Mouse (Mus musculus) heart, adult 8-10 months (tissue): ENCODE results near the gene Olfr693. TPM values are rescaled to one million over a fixed set of nuclear protein-coding genes. Genes with fewer than 3 reads are reported as not detected.
"Not testable (repeated sequence)": the region's sequence is repeated elsewhere in the genome, so short reads cannot be mapped to it uniquely, and the experiment has no call there.

Experiments used
- DNase-seq: peaks from one replicate; pipeline ENCODE4 v3.0.0; 2022; ENCODE audit warnings: low spot score
- total RNA-seq, 4 experiments: library from RNA; stranded (reverse); gene quantifications; 2 replicates each; pipeline ENCODE4 v1.2.4; 2022

Gene Olfr693
- total RNA-seq = not detected

- DNase-seq = no peak
Measured at GRCm38 (mm10) chr7:106680484-106680883, at the start of gene Olfr693. Olfr693 (minus strand) TSS chr7:106680584.

- DNase-seq = not testable (repeated sequence)
Measured at GRCm38 (mm10) chr7:106725654-106726053, 45.3 kb upstream of the Olfr693 start.

DNA sequence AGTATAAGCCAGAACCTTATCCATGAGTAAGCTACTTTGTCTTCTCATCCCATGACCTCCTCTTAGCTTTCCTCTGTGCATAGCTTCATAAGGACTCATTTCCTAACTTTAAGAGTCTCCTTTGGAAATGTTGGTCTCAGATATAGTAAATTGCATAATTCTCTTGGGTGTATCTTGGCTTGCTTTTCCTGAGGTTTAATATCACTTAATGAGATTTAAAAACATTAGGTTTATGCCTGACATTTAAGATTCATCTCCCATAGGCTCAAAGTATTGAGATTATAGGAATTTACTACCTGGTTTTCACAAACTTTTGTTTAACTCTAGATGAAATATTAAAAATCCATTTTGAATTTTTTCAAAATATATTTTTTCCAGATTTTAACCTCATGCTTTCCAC is 35.9 kb upstream of the Olfr693 start, which contains the start of gene Olfr695:
Olfr695 (minus strand) TSS at position 101 of the 400 bp plus-strand sequence.
- DNase-seq = no peak

DNA sequence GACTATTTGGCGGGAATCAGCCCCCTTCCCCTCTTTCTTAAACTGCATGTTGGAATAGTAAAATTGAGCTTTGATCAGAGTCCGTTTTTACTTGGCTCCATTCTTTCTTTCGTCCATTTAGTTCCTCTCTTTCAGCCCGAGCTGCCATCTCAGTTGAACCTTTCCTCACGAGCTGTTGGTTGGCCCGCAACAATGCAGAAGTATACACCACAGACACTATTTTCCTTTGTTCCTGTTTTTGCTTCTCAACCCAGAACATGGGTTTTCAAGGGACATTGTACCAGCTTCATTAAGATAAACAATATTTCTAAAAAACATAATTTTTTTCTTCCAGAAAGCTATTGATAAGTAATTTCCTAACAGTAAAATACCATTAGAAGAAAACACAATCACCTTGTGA is 31.1 kb upstream of the Olfr693 start:
- DNase-seq = no peak

DNA sequence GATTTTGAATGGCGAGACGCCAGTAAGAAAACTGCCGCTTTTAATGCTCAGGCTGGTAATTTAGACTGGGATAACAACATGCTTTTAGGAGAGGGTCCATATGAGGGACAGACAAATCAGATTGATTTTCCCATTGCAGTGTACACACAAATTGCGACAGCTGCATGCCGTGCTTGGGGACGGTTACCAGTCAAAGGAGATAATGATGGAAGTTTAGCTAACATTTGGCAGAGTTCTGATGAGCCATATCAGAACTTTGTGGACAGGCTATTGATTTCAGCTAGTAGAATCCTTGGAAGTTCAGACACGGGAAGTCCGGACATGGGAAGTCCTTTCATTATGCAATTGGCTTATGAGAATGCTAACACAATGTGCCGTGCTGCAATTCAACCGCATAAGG is 27.3 kb upstream of the Olfr693 start:
- DNase-seq = not testable (repeated sequence)

GRCm38 (mm10) chr7:106696891-106697290 is 16.5 kb upstream of the Olfr693 start:
- DNase-seq = no peak

- no peak for DNase-seq
Measured at GRCm38 (mm10) chr7:106692976-106693375, 12.6 kb upstream of the Olfr693 start.

DNA sequence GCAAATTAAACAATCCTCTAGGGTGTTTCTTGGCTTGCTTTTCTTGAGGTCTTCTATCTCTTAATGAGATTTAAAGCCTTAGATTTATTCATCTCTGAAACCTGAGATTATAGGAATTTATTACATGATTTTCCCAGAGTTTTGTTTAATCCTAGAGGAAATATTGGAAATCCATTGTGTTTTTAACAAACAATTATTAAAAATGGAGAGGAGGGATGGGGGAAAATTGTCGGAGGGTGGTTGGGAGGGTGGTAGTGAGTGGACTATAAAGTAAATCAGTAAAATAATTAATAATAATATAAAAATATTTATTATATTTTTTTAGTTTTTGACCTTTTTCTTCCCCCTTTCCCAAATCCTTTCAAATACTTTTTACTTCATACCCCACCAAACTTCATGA is 11.3 kb upstream of the Olfr693 start, which contains the start of gene Olfr694:
Olfr694 (minus strand) TSS at position 101 of the 400 bp plus-strand sequence.
- DNase-seq = no peak

- no peak for DNase-seq
Measured at GRCm38 (mm10) chr7:106685382-106685781, 5.0 kb upstream of the Olfr693 start.

GRCm38 (mm10) chr7:106652344-106652652 is 28.1 kb downstream of the Olfr693 start:
- DNase-seq = no peak

DNA sequence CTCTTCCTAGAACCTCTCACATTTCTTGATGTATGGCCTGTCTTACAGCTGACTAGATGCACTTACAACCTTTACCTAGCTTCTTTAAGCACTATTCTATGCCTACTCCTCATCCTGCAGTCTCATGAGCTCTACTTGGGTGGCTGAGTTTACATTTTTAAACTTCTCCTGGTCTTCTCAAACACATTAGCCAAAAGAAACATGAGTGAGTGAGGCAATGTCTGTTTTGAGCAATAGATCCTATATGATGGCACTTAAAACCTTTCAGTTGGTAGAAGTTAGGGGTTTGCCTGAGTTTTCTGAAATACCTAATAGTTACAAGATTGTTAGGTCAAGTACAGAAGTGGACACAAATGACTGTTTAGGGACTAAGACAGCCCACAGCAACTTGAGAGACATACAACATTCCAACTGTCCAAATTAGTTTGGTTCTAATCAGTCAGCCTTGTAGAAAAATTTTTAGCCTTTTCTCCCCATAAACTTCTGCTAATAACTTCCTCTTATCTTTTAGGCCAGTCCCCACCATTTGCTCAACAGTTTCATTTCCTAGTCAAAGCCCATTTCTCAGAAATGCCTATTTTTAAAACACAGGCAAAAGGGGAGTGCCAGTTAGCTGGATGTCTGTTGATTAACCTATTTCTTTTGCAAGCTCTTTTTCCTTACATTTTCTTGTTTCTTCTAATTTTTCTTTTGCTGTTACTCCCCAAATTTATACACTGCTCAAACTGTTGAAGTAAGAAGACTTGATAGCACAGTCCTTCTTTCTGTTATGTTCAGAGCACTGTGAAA is 28.6 kb downstream of the Olfr693 start:
- DNase-seq = peak; percentile 28

GRCm38 (mm10) chr7:106649774-106650173 is 30.6 kb downstream of the Olfr693 start:
- DNase-seq = no peak

DNA sequence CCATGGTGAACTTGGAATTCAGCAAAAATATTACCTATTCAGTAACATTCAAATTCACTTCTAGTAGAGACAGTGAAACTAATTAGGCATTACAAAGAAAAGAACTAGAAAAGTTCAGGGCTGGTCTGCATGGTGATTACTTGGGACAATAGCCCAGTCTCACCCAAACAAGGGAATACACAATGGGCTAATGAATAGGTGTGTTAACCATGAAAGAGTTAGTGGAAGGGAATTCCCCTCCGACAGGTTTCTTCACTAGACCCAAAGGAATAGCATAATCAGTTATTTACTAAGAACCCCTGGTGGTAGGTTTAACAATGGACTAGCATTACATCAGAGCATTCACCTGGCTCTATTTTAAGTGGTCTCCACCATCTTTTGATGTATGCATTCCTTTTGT is 35.1 kb downstream of the Olfr693 start:
- no peak for DNase-seq

- no peak for DNase-seq
Measured at GRCm38 (mm10) chr7:106644222-106644870, 36.0 kb downstream of the Olfr693 start.

DNA sequence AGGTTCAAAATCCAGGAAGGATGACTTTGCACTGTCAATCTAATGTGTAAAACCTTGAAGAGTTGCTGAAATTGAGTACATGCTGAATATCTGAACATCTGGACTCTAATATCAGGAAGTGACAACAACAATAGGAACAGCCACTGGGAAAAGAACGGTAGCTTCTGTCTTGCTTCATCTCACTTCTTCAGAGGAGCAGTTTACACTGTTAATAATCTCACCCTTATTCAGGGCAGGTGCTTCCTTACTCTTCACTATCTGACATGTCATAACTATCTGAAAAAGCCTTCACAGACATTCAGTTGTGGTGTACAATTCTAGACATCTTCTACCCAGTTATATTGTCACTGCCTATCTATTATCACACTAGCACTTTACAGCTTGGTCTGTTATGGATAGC is 39.5 kb downstream of the Olfr693 start:
- no peak for DNase-seq

- no peak for DNase-seq
Measured at GRCm38 (mm10) chr7:106635560-106635959, 44.8 kb downstream of the Olfr693 start.

Other genes with a start within 250 kb of the Olfr693 start
- gene Olfr694, start 11.2 kb upstream of the Olfr693 start, total RNA-seq = not detected
- not detected for gene Olfr695, start 35.8 kb upstream of the Olfr693 start, total RNA-seq
- gene Olfr697, start 61.9 kb upstream of the Olfr693 start, total RNA-seq = not detected
- gene Olfr698, start 74.8 kb upstream of the Olfr693 start, total RNA-seq = not detected
- not detected for gene Olfr699, start 112.6 kb upstream of the Olfr693 start, total RNA-seq
- not detected for gene Olfr700, start 128.2 kb upstream of the Olfr693 start, total RNA-seq
- gene Olfr701, start 133.5 kb upstream of the Olfr693 start, total RNA-seq = not detected
- gene Olfr702, start 153.3 kb upstream of the Olfr693 start, total RNA-seq = not detected
- not detected for gene Olfr703, start 162.8 kb upstream of the Olfr693 start, total RNA-seq
- gene Olfr704, start 182.6 kb upstream of the Olfr693 start, total RNA-seq = not detected
- not detected for gene Olfr705, start 196.3 kb upstream of the Olfr693 start, total RNA-seq
- gene Olfr706, start 207.6 kb upstream of the Olfr693 start, total RNA-seq = not detected
- gene Olfr707, start 220.7 kb upstream of the Olfr693 start, total RNA-seq = not detected
- gene Olfr1532-ps1, start 227.4 kb upstream of the Olfr693 start, total RNA-seq = not detected